Comparison of ENCODE assay signal across 14 mouse cellular contexts in the genomic region with DNA sequence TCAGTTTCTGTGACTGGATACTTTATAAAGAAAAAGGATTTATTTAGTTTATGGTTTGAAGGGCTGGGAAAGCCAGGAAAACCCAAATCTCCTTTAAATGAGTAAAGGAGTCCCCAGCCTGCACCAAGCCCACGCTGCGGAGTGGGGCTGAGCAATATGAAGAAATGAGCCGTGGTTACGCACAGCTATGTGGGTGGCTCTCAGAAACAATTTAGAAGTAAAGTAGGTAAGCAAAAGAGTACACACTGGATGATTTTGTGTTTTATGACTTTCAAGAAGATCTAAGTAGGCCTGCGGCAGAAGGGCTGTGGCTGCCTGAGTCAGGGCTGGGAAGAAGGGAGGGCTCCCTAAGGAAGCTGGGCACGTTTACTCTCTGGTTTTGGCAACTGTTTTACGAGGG.
"Had no signal": no experiment of that assay in that cellular context is flagged by ENCODE, and none has a peak within 500 bp of the region (broad histone marks: within the 10 kb centered on the region; RNA-seq: fewer than 3 reads in every experiment).

No protein-coding gene starts in this region.

- DNase-seq: kidney, postnatal 10 days; liver; liver, embryonic 13.5 days; liver, postnatal 0 days; lung, postnatal 14 days; thymus, adult 18-20 months; thymus, postnatal 14 days had no signal

- H3K9ac ChIP-seq: intestine, embryonic 15.5 days; liver, embryonic 13.5 days; liver, postnatal 0 days; lung, embryonic 15.5 days; midbrain, embryonic 15.5 days; neural tube, embryonic 12.5 days had no signal

- H3K4me3 ChIP-seq: intestine, embryonic 15.5 days; liver, embryonic 13.5 days; lung, embryonic 15.5 days; megakaryocyte, embryonic 14.5 days; midbrain, embryonic 15.5 days; neural tube, embryonic 12.5 days had no signal

- H3K36me3 ChIP-seq: intestine, embryonic 15.5 days; liver, embryonic 13.5 days; lung, embryonic 15.5 days; midbrain, embryonic 15.5 days; neural tube, embryonic 12.5 days had no signal

- H3K27me3 ChIP-seq: intestine, embryonic 15.5 days; liver, embryonic 13.5 days; lung, embryonic 15.5 days; megakaryocyte, embryonic 14.5 days; midbrain, embryonic 15.5 days; neural tube, embryonic 12.5 days had no signal

- H3K9me3 ChIP-seq: intestine, embryonic 15.5 days; liver, embryonic 13.5 days; lung, embryonic 15.5 days; midbrain, embryonic 15.5 days; neural tube, embryonic 12.5 days had no signal

- H3K4me2 ChIP-seq: intestine, embryonic 15.5 days; liver, embryonic 13.5 days; lung, embryonic 15.5 days; midbrain, embryonic 11.5 days; midbrain, embryonic 15.5 days; neural tube, embryonic 12.5 days had no signal

- H3K27ac ChIP-seq: intestine, embryonic 15.5 days; liver, embryonic 13.5 days; lung, embryonic 15.5 days; macrophage; midbrain, embryonic 15.5 days; neural tube, embryonic 12.5 days had no signal

- H3K4me1 ChIP-seq: intestine, embryonic 15.5 days; liver, embryonic 13.5 days; lung, embryonic 15.5 days; megakaryocyte, embryonic 14.5 days; midbrain, embryonic 15.5 days; neural tube, embryonic 12.5 days had no signal

- ATAC-seq: intestine, embryonic 15.5 days; liver, postnatal 0 days; midbrain, embryonic 15.5 days had no signal
